Mouse (Mus musculus) naive thymus-derived CD4-positive, alpha-beta T cell, adult 2 months (primary cell): ENCODE results near the gene Trim68.
"Not testable (repeated sequence)": the region's sequence is repeated elsewhere in the genome, so short reads cannot be mapped to it uniquely, and the experiment has no call there.

Experiments used
- DNase-seq: peaks from one replicate; pipeline ENCODE4 v3.0.0-alpha.2; 2011; ENCODE audit warnings: low read depth

Gene Trim68

GRCm38 (mm10) chr7:102686944-102687501, at the start of gene Trim68:
Trim68 (minus strand) TSS chr7:102687327.
- DNase-seq = peak; percentile 93

GRCm38 (mm10) chr7:102733793-102734192, 46.7 kb upstream of the Trim68 start:
- DNase-seq = no peak

GRCm38 (mm10) chr7:102727391-102727790, 40.3 kb upstream of the Trim68 start, which contains the start of gene Olfr559:
Olfr559 (minus strand) TSS chr7:102727491.
- no peak for DNase-seq

GRCm38 (mm10) chr7:102718970-102719369, 31.8 kb upstream of the Trim68 start, which contains the start of gene Olfr33:
Olfr33 (minus strand) TSS chr7:102719070.
- DNase-seq = no peak

GRCm38 (mm10) chr7:102701915-102702314, 14.8 kb upstream of the Trim68 start, which contains the start of gene Olfr558:
Olfr558 (plus strand) TSS chr7:102702215.
- DNase-seq = no peak

DNA sequence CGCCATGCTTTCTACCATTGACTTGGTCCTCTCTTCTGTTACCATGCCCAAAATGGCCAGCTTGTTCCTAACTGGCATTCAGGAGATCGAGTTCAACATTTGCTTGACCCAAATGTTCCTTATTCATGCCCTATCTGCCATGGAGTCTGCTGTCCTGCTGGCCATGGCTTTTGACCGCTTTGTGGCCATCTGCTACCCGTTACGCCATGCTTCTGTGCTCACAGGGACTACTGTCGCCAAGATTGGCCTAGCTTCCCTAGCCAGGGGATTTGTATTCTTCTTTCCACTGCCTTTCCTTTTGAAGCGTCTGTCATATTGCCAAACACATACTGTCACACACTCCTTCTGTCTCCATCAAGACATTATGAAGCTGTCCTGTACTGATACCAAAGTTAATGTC, 11.3 kb upstream of the Trim68 start:
- no peak for DNase-seq

DNA sequence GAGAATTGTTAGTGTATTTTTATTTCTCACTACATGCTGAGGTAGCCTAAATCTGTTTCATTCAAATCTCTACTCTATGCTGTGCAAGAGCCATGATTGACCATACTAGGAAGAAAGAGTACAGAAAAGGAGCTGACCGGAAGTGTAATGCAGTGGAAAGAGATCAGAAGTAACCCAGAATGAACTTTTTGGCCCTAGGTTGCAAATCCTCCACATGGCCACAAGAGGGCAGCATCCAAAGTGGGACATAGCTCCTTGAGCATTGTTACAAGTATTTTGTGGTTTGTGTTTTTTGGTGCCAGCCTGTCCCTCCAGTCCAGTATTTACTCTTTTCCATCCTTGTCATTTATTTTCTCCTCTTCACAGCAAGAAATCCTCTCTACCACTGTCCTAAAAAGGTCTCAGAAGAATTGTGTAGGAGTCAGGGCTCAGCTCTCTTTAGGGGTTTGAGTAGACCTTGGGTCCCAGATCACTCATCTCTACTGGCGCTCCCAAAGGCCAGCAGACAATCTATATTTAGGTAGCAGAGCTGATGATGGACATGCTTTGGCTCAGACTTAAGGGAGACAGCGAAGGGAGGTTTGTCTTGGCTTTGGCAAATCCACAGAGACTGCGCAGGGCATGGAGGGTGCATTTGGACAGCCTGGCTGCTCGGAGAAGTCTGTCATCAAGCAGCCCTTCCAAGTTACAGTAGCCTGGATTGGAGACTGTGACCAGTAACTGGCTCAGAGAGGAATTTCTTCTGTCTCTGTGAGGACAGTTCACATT, 8.4 kb upstream of the Trim68 start, which contains the start of gene Olfr557:
Olfr557 (plus strand) TSS at position 553 of the 768 bp plus-strand sequence.
- DNase-seq = peak; percentile 72

DNA sequence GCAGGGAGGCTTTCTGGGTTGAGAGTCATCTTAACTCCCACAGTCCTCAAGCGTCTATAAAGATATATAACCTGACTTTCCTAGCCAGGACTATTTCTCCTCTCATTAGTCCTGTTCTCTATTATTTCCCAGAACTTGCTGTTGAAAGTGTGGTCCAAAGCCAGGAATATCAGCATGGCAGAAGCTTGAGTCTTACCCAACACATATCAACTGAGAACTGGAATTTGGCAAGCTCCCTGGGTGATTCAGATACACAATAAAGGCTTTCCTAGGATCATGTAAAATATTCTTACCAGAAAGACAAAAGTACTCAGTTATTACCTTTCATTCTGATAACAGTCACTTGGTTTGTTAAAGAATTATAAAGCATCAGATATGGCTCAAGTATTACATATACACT, 5.2 kb downstream of the Trim68 start:
- DNase-seq = no peak

DNA sequence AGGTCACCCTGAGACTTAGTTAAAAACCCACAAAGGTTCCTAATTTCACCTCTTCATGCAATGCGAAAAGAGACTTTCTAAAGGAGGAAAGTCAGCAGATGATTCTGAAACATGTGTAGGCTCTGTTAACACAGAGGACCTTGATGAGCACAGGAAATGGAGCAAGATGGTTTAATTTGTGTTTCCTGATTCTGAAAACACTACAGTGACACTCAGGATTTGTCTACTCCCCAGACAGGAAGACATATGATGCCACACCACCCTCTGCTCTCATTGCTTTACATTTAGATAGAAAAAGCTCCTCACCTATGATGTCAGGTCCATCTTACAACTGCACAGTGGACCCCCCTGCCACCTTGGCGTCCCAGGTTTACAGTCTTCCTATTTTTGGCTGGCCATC, 10.9 kb downstream of the Trim68 start:
- no peak for DNase-seq

GRCm38 (mm10) chr7:102665378-102665777, 21.7 kb downstream of the Trim68 start:
- DNase-seq = peak; percentile 23

GRCm38 (mm10) chr7:102664599-102664998, 22.5 kb downstream of the Trim68 start, which contains the start of gene Olfr556:
Olfr556 (plus strand) TSS chr7:102664899.
- DNase-seq = no peak

GRCm38 (mm10) chr7:102658523-102658922, 28.6 kb downstream of the Trim68 start, which contains the start of gene Olfr555:
Olfr555 (plus strand) TSS chr7:102658823.
- DNase-seq = no peak

DNA sequence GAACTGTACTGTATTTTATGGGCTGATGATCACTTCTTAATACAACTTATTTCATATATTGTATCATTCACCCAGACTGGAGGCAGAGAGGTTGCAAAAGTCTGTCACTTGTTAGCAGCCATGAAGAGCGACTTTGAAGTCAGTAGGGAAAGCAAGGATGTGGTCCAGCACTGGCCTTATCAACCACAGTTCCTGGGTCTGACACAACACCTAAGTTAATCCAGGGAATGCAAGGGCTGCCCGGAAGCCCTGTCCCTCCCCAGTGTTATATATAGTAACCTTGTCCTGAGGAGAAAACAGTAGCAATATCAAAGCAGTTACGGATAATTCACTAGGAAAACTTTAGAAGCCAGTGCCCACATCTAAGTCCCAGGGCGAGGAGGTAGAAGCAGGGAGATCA, 42.2 kb downstream of the Trim68 start:
- not testable (repeated sequence) for DNase-seq

- no peak for DNase-seq
Measured at GRCm38 (mm10) chr7:102638132-102638531, 49.0 kb downstream of the Trim68 start, which contains the start of gene Olfr554. Olfr554 (plus strand) TSS chr7:102638432.

- DNase-seq = peak; percentile 80
Measured at GRCm38 (mm10) chr7:102636665-102637064, 50.5 kb downstream of the Trim68 start.
